In genomic region chr3:31260329-31260963, GRCm38 (mm10) we compare ENCODE assay signal across 8 mouse cellular contexts. TPM values are rescaled to one million over a fixed set of nuclear protein-coding genes. Genes with fewer than 3 reads are reported as not detected.
DNase-seq lines count a peak whose midpoint lies in the region; ATAC-seq and TF ChIP-seq lines count a peak whose summit lies in the region.

No protein-coding gene starts in this region.

- intact Hi-C loops in left cerebral cortex, postnatal 14 days (cut with DNase I): loop anchor here (5.0 kb wide), 1 partner anchor 47 kb away; no protein-coding TSS in a partner anchor
- intact Hi-C loops in left cerebral cortex, postnatal 4 days (cut with DNase I): no loop called here

- no peak for DNase-seq in midbrain, embryonic 14.5 days
- DNase-seq in intestine, embryonic 14.5 days (ENCODE audit: low spot score): peak; percentile 59
- peak in 2 of 3 experiments; percentile 3 for DNase-seq in liver, embryonic 14.5 days (ENCODE audit: low read depth in 3 of 3, low spot score in 3 of 3)
- no peak for DNase-seq in left cerebral cortex, postnatal 14 days (ENCODE audit: low spot score in 2 of 2)
- DNase-seq in left cerebral cortex, postnatal 4 days: no peak
- DNase-seq in cerebellum, adult 2 months: no peak

- no peak for TF ChIP-seq POLR2A in cerebellum, adult 2 months (IDR thresholded peaks at IDR 0.05; ENCODE audit: borderline replicate concordance, insufficient read depth, low read length)

- H3K36me3 ChIP-seq in midbrain, embryonic 13.5 days: no peaks in the 10 kb centered on the region
- 0 out of 2 replicates have a peak, but pooled peaks cover 2% of the 10 kb centered on the region for H3K36me3 ChIP-seq in midbrain, embryonic 14.5 days (ENCODE audit: control insufficient read depth, insufficient read depth, low read length)
- no peaks in the 10 kb centered on the region for H3K36me3 ChIP-seq in embryonic facial prominence, embryonic 15.5 days
- H3K36me3 ChIP-seq in intestine, embryonic 14.5 days (ENCODE audit: control insufficient read depth, insufficient read depth, low read length): no peaks in the 10 kb centered on the region
- no peaks in the 10 kb centered on the region for H3K36me3 ChIP-seq in liver, embryonic 14.5 days (replicated peaks; ENCODE audit: control insufficient read depth, insufficient read depth, low read depth)

- no peaks in the 10 kb centered on the region for H3K9me3 ChIP-seq in midbrain, embryonic 13.5 days
- H3K9me3 ChIP-seq in midbrain, embryonic 14.5 days (ENCODE audit: control insufficient read depth, low read length): no peaks in the 10 kb centered on the region
- no peaks in the 10 kb centered on the region for H3K9me3 ChIP-seq in embryonic facial prominence, embryonic 15.5 days (replicated peaks)
- H3K9me3 ChIP-seq in intestine, embryonic 14.5 days (ENCODE audit: control insufficient read depth, low read length): no peaks in the 10 kb centered on the region
- H3K9me3 ChIP-seq in liver, embryonic 14.5 days (ENCODE audit: control insufficient read depth, low read length): no peaks in the 10 kb centered on the region

- no peak for TF ChIP-seq EP300 in liver, embryonic 14.5 days (IDR thresholded peaks at IDR 0.05; ENCODE audit: low read depth)

- WGBS in midbrain, embryonic 13.5 days: 22% methylated on average over 7 of the region's 7 CpGs
- WGBS in midbrain, embryonic 14.5 days: 21% methylated on average over 7 of the region's 7 CpGs
- 24% methylated on average over 7 of the region's 7 CpGs for WGBS in embryonic facial prominence, embryonic 15.5 days
- 18% methylated on average over 7 of the region's 7 CpGs for WGBS in intestine, embryonic 14.5 days
- 31% methylated on average over 7 of the region's 7 CpGs for WGBS in liver, embryonic 14.5 days (ENCODE audit: insufficient replicate concordance)
- WGBS in cerebellum, adult 2 months: 45% methylated on average over 7 of the region's 7 CpGs

- H3K27me3 ChIP-seq in midbrain, embryonic 13.5 days: no peaks in the 10 kb centered on the region
- H3K27me3 ChIP-seq in midbrain, embryonic 14.5 days (ENCODE audit: control insufficient read depth, insufficient read depth, low read length): no peaks in the 10 kb centered on the region
- H3K27me3 ChIP-seq in embryonic facial prominence, embryonic 15.5 days: no peaks in the 10 kb centered on the region
- H3K27me3 ChIP-seq in intestine, embryonic 14.5 days (replicated peaks; ENCODE audit: control insufficient read depth, insufficient read depth, low read length): no peaks in the 10 kb centered on the region
- H3K27me3 ChIP-seq in liver, embryonic 14.5 days (ENCODE audit: control insufficient read depth, insufficient read depth, low read length): no peaks in the 10 kb centered on the region
- no peaks in the 10 kb centered on the region for H3K27me3 ChIP-seq in cerebellum, adult 2 months (ENCODE audit: control insufficient read depth, insufficient read depth, low read length)

- H3K4me1 ChIP-seq in midbrain, embryonic 13.5 days (replicated peaks): peaks cover 21% of the 10 kb centered on the region
- H3K4me1 ChIP-seq in midbrain, embryonic 14.5 days (ENCODE audit: control insufficient read depth, insufficient read depth, low read length): no peaks in the 10 kb centered on the region
- H3K4me1 ChIP-seq in embryonic facial prominence, embryonic 15.5 days: no peaks in the 10 kb centered on the region; the same call in 1 of the 2 replicates
- H3K4me1 ChIP-seq in intestine, embryonic 14.5 days (replicated peaks; ENCODE audit: control insufficient read depth, insufficient read depth, low read length): peaks cover 4% of the 10 kb centered on the region; the same call in 1 of the 2 replicates
- H3K4me1 ChIP-seq in liver, embryonic 14.5 days (replicated peaks; ENCODE audit: control insufficient read depth in 2 of 2, insufficient read depth in 2 of 2, low read length in 1 of 2): 0 out of 4 replicates have a peak, but pooled peaks cover 0 to 3% of the 10 kb centered on the region in 2 experiments
- peaks cover 30% of the 10 kb centered on the region for H3K4me1 ChIP-seq in cerebellum, adult 2 months (ENCODE audit: control insufficient read depth, insufficient read depth, low read length)

- no peak overlapping the region for H3K9ac ChIP-seq in midbrain, embryonic 13.5 days (replicated peaks)
- H3K9ac ChIP-seq in midbrain, embryonic 14.5 days (replicated peaks; ENCODE audit: low read length): no peak overlapping the region
- no peak overlapping the region for H3K9ac ChIP-seq in embryonic facial prominence, embryonic 15.5 days
- H3K9ac ChIP-seq in intestine, embryonic 14.5 days (ENCODE audit: low read length): no peak overlapping the region
- no peak overlapping the region for H3K9ac ChIP-seq in liver, embryonic 14.5 days (replicated peaks)

- no peak for TF ChIP-seq CTCF in liver, embryonic 14.5 days (IDR thresholded peaks at IDR 0.05; ENCODE audit: low read depth)
- TF ChIP-seq CTCF in cerebellum, adult 2 months (IDR thresholded peaks at IDR 0.05; ENCODE audit: borderline replicate concordance, insufficient read depth, low read depth, low read length): no peak

- no peak overlapping the region for H3K4me3 ChIP-seq in midbrain, embryonic 13.5 days (replicated peaks)
- H3K4me3 ChIP-seq in midbrain, embryonic 14.5 days (replicated peaks; ENCODE audit: low read depth, low read length): no peak overlapping the region
- H3K4me3 ChIP-seq in embryonic facial prominence, embryonic 15.5 days (replicated peaks): no peak overlapping the region
- no peak overlapping the region for H3K4me3 ChIP-seq in intestine, embryonic 14.5 days (ENCODE audit: low read depth, low read length)
- H3K4me3 ChIP-seq in liver, embryonic 14.5 days (ENCODE audit: insufficient read depth in 1 of 2, low read depth in 2 of 2, low read length in 2 of 2): no peak overlapping the region
- H3K4me3 ChIP-seq in cerebellum, adult 2 months (replicated peaks; ENCODE audit: insufficient read depth, low read depth, low read length): no peak overlapping the region

- ATAC-seq in midbrain, embryonic 13.5 days: peak; percentile 40
- no peak for ATAC-seq in midbrain, embryonic 14.5 days (ENCODE audit: low FRiP score, low TSS enrichment)
- peak; percentile 34; the same call in 1 of the 2 replicates for ATAC-seq in embryonic facial prominence, embryonic 15.5 days (ENCODE audit: insufficient number of reproducible peaks, low FRiP score, low TSS enrichment, low read depth)
- peak; percentile 94 for ATAC-seq in intestine, embryonic 14.5 days (replicated peaks; ENCODE audit: low FRiP score, low TSS enrichment, low read depth)
- ATAC-seq in liver, embryonic 14.5 days (ENCODE audit: insufficient read depth): peak; percentile 51; the same call in 1 of the 2 replicates

- no peak overlapping the region for H3K27ac ChIP-seq in midbrain, embryonic 13.5 days
- H3K27ac ChIP-seq in midbrain, embryonic 14.5 days (replicated peaks; ENCODE audit: low read depth, low read length): no peak overlapping the region
- H3K27ac ChIP-seq in embryonic facial prominence, embryonic 15.5 days (replicated peaks): no peak overlapping the region
- peak overlapping the region; percentile 72 for H3K27ac ChIP-seq in intestine, embryonic 14.5 days (ENCODE audit: low read depth)
- H3K27ac ChIP-seq in liver, embryonic 14.5 days: no peak overlapping the region
- H3K27ac ChIP-seq in cerebellum, adult 2 months (ENCODE audit: insufficient read depth, low read length): no peak overlapping the region

- H3K4me2 ChIP-seq in midbrain, embryonic 13.5 days (replicated peaks): no peak overlapping the region
- no peak overlapping the region for H3K4me2 ChIP-seq in midbrain, embryonic 14.5 days (ENCODE audit: low read length)
- H3K4me2 ChIP-seq in embryonic facial prominence, embryonic 15.5 days (replicated peaks): no peak overlapping the region
- no peak overlapping the region for H3K4me2 ChIP-seq in intestine, embryonic 14.5 days (ENCODE audit: low read length)
- no peak overlapping the region for H3K4me2 ChIP-seq in liver, embryonic 14.5 days (ENCODE audit: low read depth)

RNA-seq across cellular contexts. Expression of gene Slc7a14, which starts 49.7 kb away (rescaled TPM):
- 3.0 and 3.2 TPM in 2 replicates for polyA plus RNA-seq in midbrain, embryonic 13.5 days (2015; fragmentation: Nextera tagmentation; extraction: Ambion mirVana)
- 5.4 and 6.4 TPM in 2 replicates for polyA plus RNA-seq in midbrain, embryonic 14.5 days (2014; fragmentation: Nextera tagmentation; extraction: Ambion mirVana)
- polyA plus RNA-seq in embryonic facial prominence, embryonic 15.5 days (2015; fragmentation: Nextera tagmentation; extraction: Ambion mirVana): 0.05 and 0.09 TPM in 2 replicates
- 1.3 and 1.7 TPM in 2 replicates for polyA plus RNA-seq in intestine, embryonic 14.5 days (2014; fragmentation: Nextera tagmentation; extraction: Ambion mirVana)
- 0.01 TPM in 1 of 2 replicates, not detected in the other for polyA plus RNA-seq in liver, embryonic 14.5 days (2012; rRNA removed)
- polyA plus RNA-seq in liver, embryonic 14.5 days (2014; fragmentation: Nextera tagmentation; extraction: Ambion mirVana): 0.03 TPM in 2 replicates
- 10 to 100 TPM; 36.4 to 42.7 TPM for total RNA-seq in left cerebral cortex, postnatal 14 days (2021)
- 10 to 100 TPM; 28.4 to 31.5 TPM for total RNA-seq in left cerebral cortex, postnatal 4 days (2021)
- 29.4 and 30.0 TPM in 2 replicates for polyA plus RNA-seq in cerebellum, adult 2 months (2012; rRNA removed)

Comparison
In these comparisons a context has a peak if more than half of its experiments do, and no peak if none do; other contexts are left out.
1. DNase-seq: peak in intestine, embryonic 14.5 days (single experiment) and liver, embryonic 14.5 days (2 of 3); none in midbrain, embryonic 14.5 days (single experiment), left cerebral cortex, postnatal 14 days (0 of 2), left cerebral cortex, postnatal 4 days (single experiment) and cerebellum, adult 2 months (0 of 2).